Mouse (Mus musculus): ENCODE measurements at regions not wholly inside any gene's neighbourhood (a gene's known extent, or its start where the extent isn't known, plus 50 kb on each side); places are given as distances from the start of the nearest gene placed in this dataset.

GRCm38 (mm10) chr10:106058050-106058449, 216.9 kb upstream of the Mettl25 start:
- no peak overlapping the region for H3K4me2 ChIP-seq (replicated peaks)
- no peaks in the 10 kb centered on the region for H3K4me1 ChIP-seq (replicated peaks)
- no peak overlapping the region for H3K4me3 ChIP-seq (replicated peaks)
- ATAC-seq = no peak
- no peaks in the 10 kb centered on the region for H3K36me3 ChIP-seq
- no peaks in the 10 kb centered on the region for H3K27me3 ChIP-seq
- H3K9me3 ChIP-seq = no peaks in the 10 kb centered on the region
- 90% methylated on average over 5 of the region's 5 CpGs for WGBS
- H3K9ac ChIP-seq (replicated peaks) = no peak overlapping the region
- no peak overlapping the region for H3K27ac ChIP-seq

- Histone ChIP-seq H3K4me3 (replicated peaks) (no peak overlapping the region), H3K36me3 (no peaks in the 10 kb centered on the region), H3K9me3 (no peaks in the 10 kb centered on the region), H3K27ac (no peak overlapping the region), H3K27me3 (no peaks in the 10 kb centered on the region), H3K4me1 (replicated peaks) (no peaks in the 10 kb centered on the region), H3K4me2 (replicated peaks) (no peak overlapping the region), H3K9ac (replicated peaks) (no peak overlapping the region)
- 86% methylated on average over 1 of the region's 1 CpGs for WGBS
- no peak for ATAC-seq
These were observed 197.3 kb upstream of the Mettl25 start for GRCm38 (mm10) chr10:106038497-106038896.

GRCm38 (mm10) chr10:106038033-106038432, 196.9 kb upstream of the Mettl25 start:
- Histone ChIP-seq H3K4me1 (replicated peaks) (no peaks in the 10 kb centered on the region), H3K27me3 (no peaks in the 10 kb centered on the region), H3K9me3 (no peaks in the 10 kb centered on the region), H3K9ac (replicated peaks) (no peak overlapping the region), H3K4me2 (replicated peaks) (no peak overlapping the region), H3K4me3 (replicated peaks) (no peak overlapping the region), H3K27ac (no peak overlapping the region), H3K36me3 (no peaks in the 10 kb centered on the region)
- no peak for ATAC-seq
- 97% methylated on average over 2 of the region's 2 CpGs for WGBS

GRCm38 (mm10) chr10:106033416-106033815, 192.2 kb upstream of the Mettl25 start:
- 66% methylated on average over 4 of the region's 4 CpGs for WGBS
- Histone ChIP-seq H3K4me1 (replicated peaks) (no peaks in the 10 kb centered on the region), H3K9ac (replicated peaks) (no peak overlapping the region), H3K36me3 (no peaks in the 10 kb centered on the region), H3K4me2 (replicated peaks) (no peak overlapping the region), H3K27ac (no peak overlapping the region), H3K4me3 (replicated peaks) (no peak overlapping the region), H3K27me3 (no peaks in the 10 kb centered on the region), H3K9me3 (no peaks in the 10 kb centered on the region)
- no peak for ATAC-seq

GRCm38 (mm10) chr10:106024648-106025047, 183.5 kb upstream of the Mettl25 start:
- 50% methylated on average over 1 of the region's 1 CpGs for WGBS
- H3K27me3 ChIP-seq = no peaks in the 10 kb centered on the region

GRCm38 (mm10) chr10:106023639-106024215, 182.5 kb upstream of the Mettl25 start:
- Histone ChIP-seq H3K4me2 (replicated peaks) (no peak overlapping the region), H3K9ac (replicated peaks) (no peak overlapping the region), H3K9me3 (no peaks in the 10 kb centered on the region), H3K36me3 (no peaks in the 10 kb centered on the region), H3K4me3 (replicated peaks) (no peak overlapping the region), H3K27ac (no peak overlapping the region), H3K27me3 (no peaks in the 10 kb centered on the region), H3K4me1 (replicated peaks) (peaks cover 10% of the 10 kb centered on the region; the same call in 1 of the 2 replicates)
- ATAC-seq = no peak
- WGBS = 58% methylated on average over 9 of the region's 9 CpGs

More at GRCm38 (mm10) chr10:106024648-106025047, 183.5 kb upstream of the Mettl25 start:
- no peak for ATAC-seq
- no peak overlapping the region for H3K9ac ChIP-seq (replicated peaks)
- no peaks in the 10 kb centered on the region for H3K36me3 ChIP-seq
- no peaks in the 10 kb centered on the region for H3K9me3 ChIP-seq
- H3K4me1 ChIP-seq (replicated peaks) = peaks cover 10% of the 10 kb centered on the region; the same call in 1 of the 2 replicates
- no peak overlapping the region for H3K27ac ChIP-seq
- no peak overlapping the region for H3K4me2 ChIP-seq (replicated peaks)
- no peak overlapping the region for H3K4me3 ChIP-seq (replicated peaks)

GRCm38 (mm10) chr10:106015965-106016364, 174.8 kb upstream of the Mettl25 start:
- Histone ChIP-seq H3K9me3 (no peaks in the 10 kb centered on the region), H3K4me3 (replicated peaks) (no peak overlapping the region), H3K27me3 (no peaks in the 10 kb centered on the region), H3K4me2 (replicated peaks) (no peak overlapping the region), H3K27ac (no peak overlapping the region), H3K36me3 (no peaks in the 10 kb centered on the region), H3K9ac (replicated peaks) (no peak overlapping the region), H3K4me1 (replicated peaks) (no peaks in the 10 kb centered on the region)
- 82% methylated on average over 1 of the region's 1 CpGs for WGBS
- ATAC-seq = no peak

GRCm38 (mm10) chr10:106015436-106015835, 174.3 kb upstream of the Mettl25 start:
- H3K27ac ChIP-seq = no peak overlapping the region
- H3K27me3 ChIP-seq = no peaks in the 10 kb centered on the region
- no peaks in the 10 kb centered on the region for H3K36me3 ChIP-seq
- H3K4me3 ChIP-seq (replicated peaks) = no peak overlapping the region
- no peaks in the 10 kb centered on the region for H3K9me3 ChIP-seq
- ATAC-seq = no peak
- H3K4me2 ChIP-seq (replicated peaks) = no peak overlapping the region
- 79% methylated on average over 1 of the region's 1 CpGs for WGBS
- H3K9ac ChIP-seq (replicated peaks) = no peak overlapping the region
- no peaks in the 10 kb centered on the region for H3K4me1 ChIP-seq (replicated peaks)

GRCm38 (mm10) chr10:106010131-106010530, 169.0 kb upstream of the Mettl25 start:
- H3K4me2 ChIP-seq (replicated peaks) = no peak overlapping the region
- WGBS = 41% methylated on average over 2 of the region's 2 CpGs
- no peaks in the 10 kb centered on the region for H3K27me3 ChIP-seq
- no peak overlapping the region for H3K4me3 ChIP-seq (replicated peaks)
- no peaks in the 10 kb centered on the region for H3K9me3 ChIP-seq
- H3K36me3 ChIP-seq = no peaks in the 10 kb centered on the region
- H3K4me1 ChIP-seq (replicated peaks) = no peaks in the 10 kb centered on the region
- no peak overlapping the region for H3K9ac ChIP-seq (replicated peaks)
- no peak overlapping the region for H3K27ac ChIP-seq
- ATAC-seq = no peak

GRCm38 (mm10) chr10:106007331-106007730, 166.2 kb upstream of the Mettl25 start:
- Histone ChIP-seq H3K27ac (no peak overlapping the region), H3K4me2 (replicated peaks) (no peak overlapping the region), H3K36me3 (no peaks in the 10 kb centered on the region), H3K27me3 (no peaks in the 10 kb centered on the region), H3K9ac (replicated peaks) (no peak overlapping the region), H3K4me3 (replicated peaks) (no peak overlapping the region), H3K4me1 (replicated peaks) (no peaks in the 10 kb centered on the region), H3K9me3 (no peaks in the 10 kb centered on the region)
- WGBS = 87% methylated on average over 4 of the region's 4 CpGs
- ATAC-seq = no peak

- H3K36me3 ChIP-seq = no peaks in the 10 kb centered on the region
- no peak for ATAC-seq
- no peak overlapping the region for H3K9ac ChIP-seq (replicated peaks)
- no peak overlapping the region for H3K27ac ChIP-seq
- H3K4me2 ChIP-seq (replicated peaks) = no peak overlapping the region
- no peak overlapping the region for H3K4me3 ChIP-seq (replicated peaks)
- WGBS = 92% methylated on average over 10 of the region's 10 CpGs
- H3K27me3 ChIP-seq = no peaks in the 10 kb centered on the region
- no peaks in the 10 kb centered on the region for H3K9me3 ChIP-seq
- H3K4me1 ChIP-seq (replicated peaks) = no peaks in the 10 kb centered on the region
These were observed 165.7 kb upstream of the Mettl25 start for GRCm38 (mm10) chr10:106006861-106007260.

GRCm38 (mm10) chr10:106006061-106006460, 164.9 kb upstream of the Mettl25 start:
- H3K4me1 ChIP-seq (replicated peaks) = no peaks in the 10 kb centered on the region
- no peak for ATAC-seq
- no peaks in the 10 kb centered on the region for H3K36me3 ChIP-seq
- H3K4me2 ChIP-seq (replicated peaks) = no peak overlapping the region
- no peak overlapping the region for H3K4me3 ChIP-seq (replicated peaks)
- no peaks in the 10 kb centered on the region for H3K27me3 ChIP-seq
- no peak overlapping the region for H3K27ac ChIP-seq
- no peaks in the 10 kb centered on the region for H3K9me3 ChIP-seq
- no peak overlapping the region for H3K9ac ChIP-seq (replicated peaks)

GRCm38 (mm10) chr10:105957468-105957867, 116.3 kb upstream of the Mettl25 start:
- no peaks in the 10 kb centered on the region for H3K27me3 ChIP-seq
- no peak overlapping the region for H3K4me3 ChIP-seq (replicated peaks)
- H3K4me2 ChIP-seq (replicated peaks) = no peak overlapping the region
- H3K9ac ChIP-seq (replicated peaks) = no peak overlapping the region
- no peaks in the 10 kb centered on the region for H3K9me3 ChIP-seq
- ATAC-seq = no peak
- no peaks in the 10 kb centered on the region for H3K4me1 ChIP-seq (replicated peaks)
- WGBS = 89% methylated on average over 3 of the region's 3 CpGs
- H3K36me3 ChIP-seq = no peaks in the 10 kb centered on the region
- H3K27ac ChIP-seq = no peak overlapping the region
